Mouse (Mus musculus) lung, postnatal 10 days (tissue): ENCODE measurements at regions not wholly inside any gene's neighbourhood (a gene's known extent, or its start where the extent isn't known, plus 50 kb on each side); places are given as distances from the start of the nearest gene placed in this dataset.
A peak's percentile ranks its signal among the peaks of the same experiment; 100 is the strongest.
"Not testable (repeated sequence)": the region's sequence is repeated elsewhere in the genome, so short reads cannot be mapped to it uniquely, and the experiment has no call there.

Experiments used
- DNase-seq: peaks from one replicate; pipeline ENCODE4 v3.0.0; 2021

DNA sequence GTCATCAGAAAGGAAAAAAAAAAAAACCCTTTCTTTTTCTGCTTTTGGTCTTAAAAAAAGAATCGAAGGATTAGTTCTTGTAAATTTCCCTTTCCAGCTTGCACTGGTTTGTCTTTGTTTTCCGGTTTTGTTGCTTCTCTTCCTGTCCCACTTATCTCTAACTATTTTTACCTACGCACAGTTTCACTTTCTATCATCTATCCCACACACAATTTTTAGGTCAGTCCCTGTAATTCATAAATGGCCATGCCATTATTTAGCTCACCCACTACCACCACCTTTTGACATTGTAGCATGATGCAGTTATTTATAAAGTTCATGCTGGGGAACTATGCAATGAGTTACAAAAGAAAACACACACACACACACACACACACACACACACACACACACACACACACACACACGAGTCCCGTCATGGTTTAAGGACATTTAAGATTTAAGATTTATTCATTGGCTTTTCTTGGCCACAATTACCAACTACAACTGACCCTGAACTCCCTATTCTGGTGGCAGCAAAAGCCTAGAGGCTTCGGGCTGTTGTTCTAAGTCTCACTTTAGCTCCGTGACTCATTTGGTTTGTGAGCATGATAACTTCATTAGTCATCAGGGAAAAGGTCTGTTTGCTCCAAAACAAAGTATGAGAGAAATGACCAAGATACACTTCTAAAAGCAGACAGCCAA is 164.6 kb upstream of the Gm10131 start:
- DNase-seq, result no peak

DNA sequence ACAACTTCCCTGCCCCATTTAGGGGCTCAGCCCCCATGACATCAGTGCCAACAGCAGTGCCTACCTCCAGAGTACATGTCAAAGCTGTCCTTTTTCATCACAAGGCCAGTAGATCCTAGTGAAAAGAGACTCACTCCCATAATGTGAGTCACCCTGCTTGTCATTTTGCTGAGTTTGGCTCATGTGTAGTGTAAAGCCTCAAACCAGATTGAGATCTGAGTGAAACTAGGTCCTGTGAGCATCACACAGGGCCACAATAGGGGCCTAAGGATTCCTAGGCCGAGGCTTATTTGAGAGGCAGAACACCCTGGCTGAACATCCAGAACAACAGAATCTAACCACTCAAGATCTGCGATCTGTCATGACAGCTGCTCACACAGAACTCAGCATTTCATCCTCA is 163.3 kb upstream of the Gm10131 start:
- not testable (repeated sequence) for DNase-seq

DNA sequence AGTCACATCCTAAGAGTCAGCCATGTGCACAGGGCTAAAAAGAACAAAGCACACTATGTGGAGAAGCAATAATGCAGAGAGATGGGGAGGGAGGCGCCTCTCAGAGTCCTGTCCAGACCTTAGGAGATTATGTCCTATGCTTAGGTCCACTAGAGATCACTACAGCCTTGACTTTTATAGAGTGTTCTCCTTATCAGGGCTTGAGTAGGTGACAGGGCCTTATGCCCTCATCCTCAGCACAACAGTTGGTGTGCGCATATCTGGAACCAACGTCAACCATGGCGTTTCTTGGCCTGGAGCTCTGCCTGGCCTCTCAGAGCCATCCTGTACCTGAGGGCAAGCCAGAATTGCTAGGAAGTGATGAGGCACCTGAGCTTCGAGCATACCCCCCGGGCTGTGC is 162.6 kb upstream of the Gm10131 start:
- no peak for DNase-seq

DNA sequence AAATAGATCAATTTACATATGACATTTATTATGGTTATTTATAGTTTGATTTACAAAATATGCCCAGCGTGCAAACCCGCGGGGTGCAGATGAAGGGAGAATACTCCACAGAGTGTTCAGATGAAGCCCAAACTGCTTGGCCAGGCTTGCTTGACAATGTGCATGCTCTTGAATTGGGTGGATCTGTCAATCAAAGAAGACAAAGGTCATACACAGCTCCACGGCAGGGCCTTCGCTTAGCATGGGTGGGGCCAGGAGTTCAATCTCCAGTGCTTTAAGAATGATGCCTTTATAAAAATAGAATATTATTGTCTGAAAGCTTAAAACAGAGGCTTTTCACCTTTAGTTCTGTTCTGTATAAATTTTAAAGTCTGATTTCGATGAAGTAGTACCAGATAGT is 158.3 kb upstream of the Gm10131 start:
- DNase-seq, result no peak

DNA sequence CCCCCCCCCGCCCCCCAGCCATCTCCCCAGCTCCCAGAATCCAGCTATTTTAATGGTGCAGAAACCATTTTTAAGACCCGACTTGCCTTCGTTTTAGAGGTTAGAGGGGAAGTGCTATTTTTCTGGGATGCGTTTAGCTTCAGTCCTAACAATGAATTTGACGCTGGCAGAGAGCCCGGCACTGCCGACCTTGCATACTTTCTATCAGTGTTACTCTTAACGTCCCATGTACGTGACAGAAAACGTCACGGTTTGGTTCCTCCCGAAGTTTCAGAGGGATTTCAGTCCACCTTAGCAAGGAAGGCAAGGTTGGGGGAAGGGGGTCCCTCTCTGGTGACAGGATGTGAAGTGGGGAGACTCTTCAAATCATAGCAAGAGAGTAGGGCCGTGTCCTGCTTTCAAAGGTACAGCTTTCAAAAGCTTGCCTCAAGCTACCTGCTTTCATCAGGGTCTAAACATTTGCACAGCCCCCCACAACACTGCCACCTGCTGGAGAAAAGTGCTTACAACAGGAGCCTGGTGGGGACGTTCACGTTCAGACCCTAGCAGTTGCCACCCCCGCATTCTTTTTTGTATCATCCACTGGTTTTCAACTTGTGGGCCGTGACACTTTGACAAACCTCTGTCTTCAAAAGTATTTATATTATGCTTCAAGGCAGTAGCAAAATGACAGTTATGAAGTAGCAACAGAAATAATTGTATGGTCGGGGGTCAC is 157.4 kb upstream of the Gm10131 start:
- no peak for DNase-seq

DNA sequence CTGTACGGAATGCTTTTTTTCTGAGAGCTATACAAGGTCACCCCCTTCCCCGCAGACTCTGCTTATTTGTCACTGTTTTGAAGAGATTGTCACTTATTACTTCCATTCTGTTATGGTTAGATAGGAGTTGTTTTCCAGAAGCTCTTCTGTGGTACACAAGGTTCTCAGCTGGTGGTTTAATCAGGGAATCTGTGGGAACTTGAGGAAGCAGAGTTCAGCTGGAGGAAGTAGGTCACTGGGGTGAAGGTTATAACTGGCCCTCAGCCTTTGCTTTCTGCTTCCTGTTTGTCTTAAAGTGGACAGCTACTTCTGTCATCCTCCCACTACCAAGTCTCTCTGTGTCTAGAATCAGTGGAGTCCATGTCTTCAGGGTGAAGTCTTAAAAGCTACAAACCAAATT is 143.4 kb upstream of the Gm10131 start:
- DNase-seq, result peak; percentile 5

DNA sequence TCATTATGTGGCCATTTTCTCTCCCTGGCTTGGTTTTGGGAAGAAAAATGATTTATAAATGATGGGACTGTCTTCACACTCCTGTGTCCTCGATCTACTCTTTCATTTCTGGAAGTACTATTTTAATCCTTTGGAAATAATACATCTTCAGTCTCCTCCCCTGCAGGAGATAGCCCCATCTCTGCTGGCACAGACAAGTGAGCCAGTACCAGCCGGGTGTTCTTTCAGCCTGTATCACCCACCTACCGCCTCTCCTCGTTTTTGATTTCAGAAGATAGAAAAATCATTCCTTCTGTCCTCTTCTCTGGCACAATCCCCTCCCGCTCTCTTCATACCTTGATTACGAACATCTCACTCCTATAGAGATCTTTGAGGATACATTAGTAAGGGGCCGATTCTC is 140.4 kb upstream of the Gm10131 start:
- DNase-seq, result no peak

DNA sequence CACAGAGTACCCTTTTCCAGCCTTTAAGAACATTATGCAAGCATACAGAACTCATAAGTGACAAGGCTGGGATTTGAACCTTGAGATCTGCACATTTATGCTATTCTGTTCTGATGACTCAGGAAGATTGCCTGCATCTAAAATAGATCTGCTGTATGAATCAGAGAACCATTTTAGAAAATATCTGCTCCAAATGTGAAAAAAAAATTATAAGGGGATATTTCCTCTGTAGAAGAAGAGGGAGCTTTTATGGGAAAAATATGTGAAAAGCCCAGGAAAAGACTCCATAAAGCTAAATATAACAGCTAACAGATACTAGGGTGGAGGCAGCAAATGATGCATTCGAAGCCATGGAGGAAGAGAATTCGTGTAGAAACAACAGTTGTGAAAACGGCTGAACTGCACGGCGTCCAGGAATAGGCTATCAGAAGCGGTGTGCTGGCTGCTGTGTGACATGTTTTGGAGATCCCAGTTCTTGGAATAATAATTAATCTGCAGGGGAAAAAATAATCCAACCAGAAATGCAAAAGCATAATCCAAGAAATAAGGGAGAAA is 127.9 kb upstream of the Gm10131 start:
- no peak for DNase-seq

DNA sequence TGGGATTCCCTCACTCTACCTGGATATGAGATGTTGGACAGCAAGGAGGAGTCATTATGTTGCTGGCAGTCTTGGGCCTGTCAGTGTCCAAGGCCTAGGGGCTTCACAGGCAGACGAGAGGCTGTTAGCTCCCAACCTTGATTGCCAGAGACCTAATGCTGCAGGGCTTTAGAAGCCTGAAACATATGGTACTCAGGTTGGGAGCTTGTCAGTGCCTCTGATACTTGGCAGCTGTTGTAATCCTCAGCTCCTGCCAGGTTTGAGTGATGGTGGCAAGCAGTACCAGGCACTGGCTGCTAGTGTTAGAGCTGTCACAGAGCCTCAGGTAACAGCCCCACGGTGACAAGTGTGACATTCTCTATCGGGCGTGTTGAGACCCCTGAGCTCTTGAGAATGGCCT is 122.2 kb upstream of the Gm10131 start:
- DNase-seq, result no peak

DNA sequence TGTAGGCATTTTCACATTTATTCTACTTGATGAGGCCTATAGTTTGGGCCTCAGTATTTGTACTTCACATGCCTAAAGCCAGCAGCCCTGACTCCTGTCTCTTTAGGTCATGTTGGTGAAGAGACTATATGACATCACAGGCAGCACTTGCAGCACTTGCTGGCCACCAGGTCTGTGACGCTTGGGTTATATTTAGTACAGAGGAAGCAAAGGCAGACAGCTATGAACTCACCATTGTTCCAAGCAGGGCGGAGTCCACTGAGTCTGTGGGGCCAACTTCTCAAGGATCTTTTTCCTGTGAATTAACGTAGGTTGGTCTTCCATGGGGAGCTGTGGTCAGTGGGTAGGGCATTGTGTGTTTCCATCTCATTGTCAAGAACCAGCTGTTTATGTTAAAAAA is 117.9 kb upstream of the Gm10131 start:
- peak; percentile 55 for DNase-seq

DNA sequence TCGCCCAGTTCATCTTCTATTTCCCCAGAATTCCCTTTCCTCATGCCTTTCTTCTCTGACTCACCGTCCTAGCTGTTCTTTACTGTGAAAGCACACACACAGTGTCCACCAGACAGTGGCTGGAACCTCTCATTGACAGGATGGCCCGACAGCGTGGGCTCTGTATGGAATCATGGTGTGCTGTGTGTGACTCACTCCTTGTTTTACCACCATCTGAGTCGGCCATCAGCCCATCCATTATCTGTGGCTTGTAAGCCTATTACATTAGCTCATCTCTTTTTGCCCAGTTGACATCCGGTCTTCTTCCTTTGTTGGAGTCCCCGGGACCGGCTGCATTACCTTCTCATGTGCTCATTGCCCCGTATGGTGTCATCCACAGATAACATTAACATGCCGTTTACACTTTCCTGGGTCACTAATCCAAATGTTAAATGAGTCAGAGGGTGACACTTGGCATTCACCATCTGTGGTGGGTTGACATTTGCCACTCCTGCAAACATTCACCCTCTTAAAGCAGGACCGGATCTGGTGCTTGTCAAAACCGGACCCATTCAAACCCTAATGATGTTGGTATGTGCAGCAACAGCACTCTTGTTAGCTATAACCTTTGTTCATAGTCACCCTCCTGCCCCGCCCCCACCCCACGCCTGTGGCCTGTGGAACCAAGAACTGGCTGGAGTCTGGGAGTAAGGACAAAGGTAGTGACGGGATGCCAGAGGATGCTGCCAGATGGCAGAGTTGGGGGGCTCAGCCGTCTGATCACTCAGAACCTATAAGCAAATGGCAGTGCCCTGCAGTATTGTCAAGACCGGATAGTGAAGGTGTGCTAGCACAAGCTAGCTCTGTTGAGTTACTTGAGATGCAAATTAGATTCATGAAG is 113.7 kb upstream of the Gm10131 start:
- no peak for DNase-seq

DNA sequence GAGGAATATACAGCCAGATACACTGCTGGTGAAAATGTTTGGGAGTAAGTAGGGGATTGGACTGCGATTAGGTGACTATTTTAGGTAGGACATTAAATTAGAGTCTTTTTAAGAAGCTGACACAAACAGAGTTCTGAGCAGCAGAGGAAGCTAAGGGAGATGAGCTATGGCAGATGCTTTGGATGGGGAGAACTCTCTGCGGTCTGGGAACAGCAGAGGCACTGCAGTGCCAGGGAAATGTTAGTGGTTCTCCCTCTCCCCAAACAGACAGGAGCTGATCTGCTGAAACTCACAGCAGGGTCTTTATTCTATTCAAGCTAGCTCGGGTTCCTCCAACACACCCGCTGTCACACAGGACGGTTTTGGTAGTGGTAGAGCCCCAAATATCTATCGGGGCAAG is 110.7 kb upstream of the Gm10131 start:
- DNase-seq, result no peak
